Mouse (Mus musculus): ENCODE measurements at regions not wholly inside any gene's neighbourhood (a gene's known extent, or its start where the extent isn't known, plus 50 kb on each side); places are given as distances from the start of the nearest gene placed in this dataset.
"Not testable (repeated sequence)": the region's sequence is repeated elsewhere in the genome, so short reads cannot be mapped to it uniquely, and the experiment has no call there.

DNA sequence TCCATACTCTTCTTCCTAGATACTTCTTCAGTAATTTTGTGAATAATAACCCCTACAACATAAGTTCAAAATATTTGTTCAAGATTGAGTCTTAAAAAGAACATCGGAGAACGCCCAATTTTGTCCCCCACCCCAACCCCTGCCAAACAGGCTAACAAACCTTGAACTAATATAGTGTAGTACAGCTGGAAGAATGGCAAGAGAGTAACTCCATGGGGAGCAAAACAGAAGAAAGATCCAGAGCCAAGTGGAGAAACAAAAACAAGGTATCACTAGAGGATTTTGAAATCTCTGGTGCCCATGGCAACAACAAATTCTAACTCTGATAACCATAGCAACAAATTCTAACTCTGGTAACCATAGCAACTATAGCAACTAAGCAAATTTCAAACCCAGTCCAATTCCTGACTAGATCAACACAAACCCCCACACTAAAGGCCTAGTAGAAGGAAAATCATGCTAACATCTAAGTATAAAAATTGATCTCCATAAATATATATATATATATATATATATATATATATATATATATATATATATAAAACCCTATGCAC, 74.2 kb upstream of the Magee2 start:
- WGBS: 86% methylated on average over 2 of the region's 2 CpGs
- Histone ChIP-seq H3K27ac (no peak overlapping the region), H3K79me2 (replicated peaks; ENCODE audit: control insufficient read depth, insufficient read depth, low read length) (no peaks in the 10 kb centered on the region), H3K4me3 (no peak overlapping the region), H3K4me1 (ENCODE audit: control insufficient read depth, insufficient read depth, low read length) (no peaks in the 10 kb centered on the region), H3K36me3 (ENCODE audit: control insufficient read depth, insufficient read depth, low read length) (no peaks in the 10 kb centered on the region), H3K27me3 (ENCODE audit: control insufficient read depth, insufficient read depth, low read length) (no peaks in the 10 kb centered on the region), H3K9ac (ENCODE audit: low read depth, low read length) (no peak overlapping the region)
- no peak for TF ChIP-seq CTCF (IDR thresholded peaks at IDR 0.05)
- TF ChIP-seq EP300 (IDR thresholded peaks at IDR 0.05; ENCODE audit: insufficient read depth, low read depth, low read length): no peak
- intact Hi-C loops (cut with DNase I): no loop called here
- DNase-seq: no peak

DNA sequence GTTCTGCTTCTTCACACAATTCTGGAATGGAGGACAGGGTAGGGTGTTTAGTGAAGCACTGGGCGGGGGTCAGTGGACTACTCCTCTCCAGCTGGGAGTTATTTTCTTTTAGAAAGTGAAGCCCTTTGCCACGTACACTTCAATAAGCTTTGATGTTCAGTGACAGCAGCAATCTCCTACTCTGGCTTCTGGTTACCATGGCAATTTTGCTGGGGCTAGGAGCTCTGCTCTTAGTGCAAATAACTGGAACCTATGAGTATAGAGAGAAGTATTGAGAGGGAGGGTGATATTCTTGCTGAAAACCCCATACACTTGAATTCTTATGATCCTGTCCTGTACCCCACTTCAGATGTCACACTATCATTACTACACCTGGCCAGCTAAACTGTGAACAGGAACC, 94.5 kb upstream of the Magee2 start:
- H3K27ac ChIP-seq: no peak overlapping the region
- WGBS: 60% methylated on average over 2 of the region's 2 CpGs
- no peak overlapping the region for H3K4me3 ChIP-seq
- no peak for DNase-seq
- H3K27me3 ChIP-seq (ENCODE audit: control insufficient read depth, insufficient read depth, low read length): no peaks in the 10 kb centered on the region
- H3K4me1 ChIP-seq (ENCODE audit: control insufficient read depth, insufficient read depth, low read length): no peaks in the 10 kb centered on the region
- no peaks in the 10 kb centered on the region for H3K36me3 ChIP-seq (ENCODE audit: control insufficient read depth, insufficient read depth, low read length)
- intact Hi-C loops (cut with DNase I): no loop called here
- no peak overlapping the region for H3K9ac ChIP-seq (ENCODE audit: low read depth, low read length)
- no peaks in the 10 kb centered on the region for H3K79me2 ChIP-seq (replicated peaks; ENCODE audit: control insufficient read depth, insufficient read depth, low read length)
- no peak for TF ChIP-seq CTCF (IDR thresholded peaks at IDR 0.05)
- TF ChIP-seq POLR2A (IDR thresholded peaks at IDR 0.05; ENCODE audit: insufficient read depth, low read depth, low read length): no peak
- no peak for TF ChIP-seq EP300 (IDR thresholded peaks at IDR 0.05; ENCODE audit: insufficient read depth, low read depth, low read length)

DNA sequence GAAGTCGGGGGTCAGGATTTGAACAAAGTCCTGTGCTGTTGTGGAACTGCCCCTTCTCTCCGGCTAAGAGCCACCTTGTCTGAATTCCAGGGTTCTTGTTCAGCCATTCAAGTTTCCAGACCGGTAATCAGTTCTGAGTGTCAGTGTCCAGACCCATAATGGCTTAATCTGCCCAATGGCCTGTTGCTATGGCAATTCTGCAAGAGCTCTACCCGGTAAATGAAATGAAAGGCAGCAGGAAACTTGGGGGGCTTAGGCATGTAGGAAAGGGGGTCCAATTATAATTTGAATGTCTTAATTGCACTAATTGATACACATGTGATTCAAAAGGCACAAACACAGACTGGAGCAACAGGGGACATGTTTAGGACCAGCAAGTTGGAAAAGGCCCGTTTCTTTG, 95.7 kb upstream of the Magee2 start:
- H3K9ac ChIP-seq (ENCODE audit: low read depth, low read length); H3K27me3 ChIP-seq (ENCODE audit: control insufficient read depth, insufficient read depth, low read length); DNase-seq; H3K79me2 ChIP-seq (replicated peaks; ENCODE audit: control insufficient read depth, insufficient read depth, low read length); intact Hi-C loops (cut with DNase I); H3K36me3 ChIP-seq (ENCODE audit: control insufficient read depth, insufficient read depth, low read length); H3K4me1 ChIP-seq (ENCODE audit: control insufficient read depth, insufficient read depth, low read length); H3K27ac ChIP-seq; H3K4me3 ChIP-seq: not testable (repeated sequence)
- 72% methylated on average over 4 of the region's 5 CpGs for WGBS

DNA sequence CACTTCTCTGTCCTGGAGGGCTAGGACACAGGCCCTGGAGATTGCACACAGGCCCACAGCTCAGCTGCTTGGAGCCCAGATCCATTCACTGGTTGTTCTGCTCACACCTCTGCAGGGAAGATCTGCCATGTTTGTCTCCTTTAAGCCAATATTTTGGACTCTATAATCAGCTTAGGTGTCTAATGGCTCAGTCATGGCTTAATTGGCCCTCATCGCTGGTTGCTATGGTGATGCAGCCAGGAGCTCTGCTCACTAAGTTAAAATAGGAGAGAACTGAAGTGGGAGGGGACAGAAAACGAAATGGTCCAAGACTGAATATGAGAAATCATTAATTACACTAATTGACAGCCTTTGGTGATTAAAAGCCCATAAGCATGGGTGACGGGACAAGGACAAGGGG, 96.3 kb upstream of the Magee2 start:
- DNase-seq; H3K9ac ChIP-seq (ENCODE audit: low read depth, low read length); H3K27me3 ChIP-seq (ENCODE audit: control insufficient read depth, insufficient read depth, low read length); H3K27ac ChIP-seq; H3K36me3 ChIP-seq (ENCODE audit: control insufficient read depth, insufficient read depth, low read length); H3K79me2 ChIP-seq (replicated peaks; ENCODE audit: control insufficient read depth, insufficient read depth, low read length); intact Hi-C loops (cut with DNase I); H3K4me1 ChIP-seq (ENCODE audit: control insufficient read depth, insufficient read depth, low read length); H3K4me3 ChIP-seq: not testable (repeated sequence)
- 86% methylated on average over 1 of the region's 3 CpGs for WGBS

DNA sequence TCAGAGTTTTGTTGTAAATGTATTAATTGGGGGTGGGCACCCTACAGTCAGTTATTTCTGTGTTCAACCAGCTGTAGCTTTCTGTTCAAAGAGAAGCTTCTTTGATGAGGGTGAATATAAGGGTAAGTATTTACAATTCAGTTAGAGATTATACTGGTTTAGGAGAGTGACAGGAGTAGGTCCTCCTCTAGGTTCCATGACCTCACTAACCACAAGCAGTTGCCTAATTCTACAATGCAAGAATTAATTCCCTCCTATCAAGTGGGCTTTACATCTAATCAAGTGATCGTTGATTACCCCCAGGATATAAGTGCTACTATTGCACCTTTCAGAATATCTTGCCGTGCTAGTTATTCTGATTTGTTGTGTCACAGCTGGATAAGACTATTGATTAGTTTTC, 101.1 kb upstream of the Pbdc1 start:
- intact Hi-C loops (cut with DNase I): no loop called here

DNA sequence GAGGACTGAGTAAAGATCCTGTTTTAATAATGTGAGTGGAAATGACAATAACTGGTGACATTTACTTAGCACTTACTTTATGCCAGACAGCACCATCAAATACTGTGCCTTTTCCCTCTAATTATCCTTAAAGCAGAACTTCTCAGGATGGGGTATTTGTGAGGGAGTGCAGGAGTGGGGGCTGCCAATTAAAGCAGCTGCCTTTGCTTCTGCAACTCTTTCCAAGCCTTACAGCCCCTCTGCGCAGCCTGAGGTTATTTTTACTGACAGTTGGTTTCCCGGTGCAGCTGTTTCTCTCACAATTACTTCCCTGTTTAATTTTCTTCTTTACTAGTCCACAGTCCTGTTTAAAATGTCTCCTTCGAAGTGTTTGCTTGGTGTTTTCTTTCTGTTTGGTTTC, 76.3 kb upstream of the Pbdc1 start:
- H3K36me3 ChIP-seq (ENCODE audit: control insufficient read depth, insufficient read depth, low read length): no peaks in the 10 kb centered on the region
- no peaks in the 10 kb centered on the region for H3K27me3 ChIP-seq (ENCODE audit: control insufficient read depth, insufficient read depth, low read length)
- H3K9ac ChIP-seq (ENCODE audit: low read depth, low read length): no peak overlapping the region
- no peak overlapping the region for H3K4me3 ChIP-seq
- intact Hi-C loops (cut with DNase I): no loop called here
- 40% methylated on average over 3 of the region's 3 CpGs for WGBS
- no peak overlapping the region for H3K27ac ChIP-seq
- H3K79me2 ChIP-seq (replicated peaks; ENCODE audit: control insufficient read depth, insufficient read depth, low read length): no peaks in the 10 kb centered on the region
- H3K4me1 ChIP-seq (ENCODE audit: control insufficient read depth, insufficient read depth, low read length): no peaks in the 10 kb centered on the region; the same call in 1 of the 2 replicates
- DNase-seq: no peak
- TF ChIP-seq EP300 (IDR thresholded peaks at IDR 0.05; ENCODE audit: insufficient read depth, low read depth, low read length) (no peak), POLR2A (IDR thresholded peaks at IDR 0.05; ENCODE audit: insufficient read depth, low read depth, low read length) (no peak), CTCF (IDR thresholded peaks at IDR 0.05) (no peak)

More for the DNA sequence above, 101.1 kb upstream of the Pbdc1 start:
- H3K4me3 ChIP-seq: no peak overlapping the region
- H3K9ac ChIP-seq (ENCODE audit: low read depth, low read length): no peak overlapping the region
- H3K27ac ChIP-seq: no peak overlapping the region
- no peaks in the 10 kb centered on the region for H3K4me1 ChIP-seq (ENCODE audit: control insufficient read depth, insufficient read depth, low read length)
- no peaks in the 10 kb centered on the region for H3K27me3 ChIP-seq (ENCODE audit: control insufficient read depth, insufficient read depth, low read length)
- WGBS: 85% methylated on average over 2 of the region's 2 CpGs
- DNase-seq: no peak
- no peaks in the 10 kb centered on the region for H3K36me3 ChIP-seq (ENCODE audit: control insufficient read depth, insufficient read depth, low read length)
- H3K79me2 ChIP-seq (replicated peaks; ENCODE audit: control insufficient read depth, insufficient read depth, low read length): no peaks in the 10 kb centered on the region
- no peak for TF ChIP-seq CTCF (IDR thresholded peaks at IDR 0.05)
- no peak for TF ChIP-seq POLR2A (IDR thresholded peaks at IDR 0.05; ENCODE audit: insufficient read depth, low read depth, low read length)
- no peak for TF ChIP-seq EP300 (IDR thresholded peaks at IDR 0.05; ENCODE audit: insufficient read depth, low read depth, low read length)

DNA sequence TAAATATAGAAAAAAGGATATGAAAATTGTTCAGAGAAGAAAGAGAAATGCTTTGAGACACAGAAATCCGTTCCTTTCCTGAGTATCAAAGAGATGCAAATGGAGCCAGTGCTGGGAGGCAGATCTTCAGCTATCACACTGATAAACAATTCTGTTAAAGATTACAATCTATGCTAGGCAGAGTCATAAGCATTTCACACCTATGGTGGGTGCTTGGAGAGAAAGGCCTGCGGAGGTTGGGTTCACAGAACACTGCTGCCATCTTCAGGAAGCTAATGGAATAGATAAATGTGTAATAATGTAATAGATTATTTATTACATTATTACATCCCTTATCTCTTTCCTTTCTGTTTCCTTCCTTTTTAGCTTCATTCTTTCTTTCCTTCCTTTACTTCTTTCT, 73.1 kb upstream of the Pbdc1 start:
- Histone ChIP-seq H3K4me3 (no peak overlapping the region), H3K79me2 (replicated peaks; ENCODE audit: control insufficient read depth, insufficient read depth, low read length) (no peaks in the 10 kb centered on the region), H3K27me3 (ENCODE audit: control insufficient read depth, insufficient read depth, low read length) (no peaks in the 10 kb centered on the region), H3K27ac (no peak overlapping the region), H3K9ac (ENCODE audit: low read depth, low read length) (no peak overlapping the region), H3K4me1 (ENCODE audit: control insufficient read depth, insufficient read depth, low read length) (no peaks in the 10 kb centered on the region; the same call in 1 of the 2 replicates), H3K36me3 (ENCODE audit: control insufficient read depth, insufficient read depth, low read length) (no peaks in the 10 kb centered on the region)
- intact Hi-C loops (cut with DNase I): loop anchor here (1.0 kb wide), 1 partner anchor 827 kb away; no protein-coding TSS in a partner anchor
- TF ChIP-seq POLR2A (IDR thresholded peaks at IDR 0.05; ENCODE audit: insufficient read depth, low read depth, low read length) (no peak), CTCF (IDR thresholded peaks at IDR 0.05) (peak; percentile 77)
- 22% methylated on average over 2 of the region's 2 CpGs for WGBS
- no peak for DNase-seq
